Mouse (Mus musculus) liver, embryonic 13.5 days (tissue): ENCODE data around the gene Exoc3l2. TPM values are rescaled to one million over a fixed set of nuclear protein-coding genes. Genes with fewer than 3 reads are reported as not detected.

Experiments used
- ATAC-seq: fragments of 200-750 bp; cut with Nextera tagmentation; 2 replicates; pipeline ENCODE4 v1.8.0; 2017; ENCODE audit warnings: low read depth, mild to moderate bottlenecking, moderate number of reproducible peaks, moderate library complexity
- DNase-seq: peaks from one replicate; pipeline ENCODE4 v3.0.0; 2022
- H3K27ac ChIP-seq: fragments of 300-500 bp; sonication (generic); 2 replicates; pipeline ENCODE4 v1.5.1; 2015; ENCODE audit warnings: moderate library complexity, mild to moderate bottlenecking, inconsistent platforms
- H3K27me3 ChIP-seq: fragments of 300-500 bp; sonication (generic); 2 replicates; pipeline ENCODE4 v1.6.1; 2015; ENCODE audit warnings: mild to moderate bottlenecking, inconsistent platforms
- H3K36me3 ChIP-seq: fragments of 300-500 bp; sonication (generic); 2 replicates; pipeline ENCODE4 v1.6.1; 2015; ENCODE audit warnings: mild to moderate bottlenecking, inconsistent platforms
- H3K4me1 ChIP-seq: fragments of 300-500 bp; sonication (generic); replicated peaks from 2 replicates; pipeline ENCODE4 v1.6.1; 2015; ENCODE audit warnings: inconsistent platforms
- H3K4me2 ChIP-seq: fragments of 300-500 bp; sonication (generic); 2 replicates; pipeline ENCODE4 v1.6.1; 2015; ENCODE audit warnings: inconsistent platforms, mild to moderate bottlenecking, moderate library complexity
- H3K4me3 ChIP-seq: fragments of 300-500 bp; sonication (generic); replicated peaks from 2 replicates; pipeline ENCODE4 v1.5.1; 2015; ENCODE audit warnings: mild to moderate bottlenecking, inconsistent platforms
- H3K9ac ChIP-seq: fragments of 300-500 bp; sonication (generic); 2 replicates; pipeline ENCODE4 v1.6.1; 2015; ENCODE audit warnings: mild to moderate bottlenecking, inconsistent platforms
- H3K9me3 ChIP-seq: fragments of 300-500 bp; sonication (generic); replicated peaks from 2 replicates; pipeline ENCODE4 v1.6.1; 2016; ENCODE audit warnings: inconsistent platforms
- WGBS: fragments of 180-500 bp; shearing (Covaris S2); methylation state at CpG from one replicate; pipeline ENCODE4 v1.1.7; 2015; ENCODE audit not compliant: insufficient replicate concordance; 5-methylcytosine and 5-hydroxymethylcytosine counted together
- polyA plus RNA-seq: library from polyadenylated mRNA; unstranded; fragments of >200 nt; fragmentation: Nextera tagmentation; extraction: Ambion mirVana; gene quantifications from 2 replicates; pipeline ENCODE4 v1.2.1, GENCODE M21; 2015

Exoc3l2 gene
- polyA plus RNA-seq, 1 experiment from 2014 or later: 1.0 TPM

GRCm38 (mm10) chr7:19491731-19492130 lies 28.6 kb downstream of the Exoc3l2 start:
- WGBS: 33% methylated on average over 26 of the region's 26 CpGs
- no peak overlapping the region for H3K4me3 ChIP-seq
- H3K36me3 ChIP-seq: no peaks in the 10 kb centered on the region
- H3K27me3 ChIP-seq: peaks cover 31% of the 10 kb centered on the region
- no peaks in the 10 kb centered on the region for H3K9me3 ChIP-seq
- H3K4me2 ChIP-seq: peak overlapping the region; percentile 16
- H3K9ac ChIP-seq: no peak overlapping the region
- H3K4me1 ChIP-seq: peaks cover 18% of the 10 kb centered on the region
- DNase-seq (no peak), ATAC-seq (no peak)
- H3K27ac ChIP-seq: no peak overlapping the region

- no peak for DNase-seq
- Histone ChIP-seq H3K4me1 (peaks cover 33% of the 10 kb centered on the region), H3K27me3 (peaks cover 12% of the 10 kb centered on the region), H3K9ac (no peak overlapping the region), H3K4me2 (no peak overlapping the region), H3K36me3 (no peaks in the 10 kb centered on the region), H3K27ac (no peak overlapping the region), H3K9me3 (no peaks in the 10 kb centered on the region), H3K4me3 (no peak overlapping the region)
- ATAC-seq: no peak
- 77% methylated on average over 25 of the region's 25 CpGs for WGBS
Observed at GRCm38 (mm10) chr7:19494751-19495474, 31.8 kb downstream of the Exoc3l2 start.

GRCm38 (mm10) chr7:19495521-19496213 lies 32.5 kb downstream of the Exoc3l2 start:
- Histone ChIP-seq H3K27ac (no peak overlapping the region), H3K4me1 (peaks cover 37% of the 10 kb centered on the region), H3K4me3 (no peak overlapping the region), H3K27me3 (peaks cover 9% of the 10 kb centered on the region; the same call in 1 of the 2 replicates), H3K4me2 (no peak overlapping the region), H3K9ac (no peak overlapping the region), H3K36me3 (no peaks in the 10 kb centered on the region), H3K9me3 (no peaks in the 10 kb centered on the region)
- WGBS: 58% methylated on average over 20 of the region's 20 CpGs
- no peak for DNase-seq
- ATAC-seq: peak; percentile 26; the same call in 1 of the 2 replicates

GRCm38 (mm10) chr7:19496214-19496555 lies 33.1 kb downstream of the Exoc3l2 start:
- Histone ChIP-seq H3K4me1 (peaks cover 37% of the 10 kb centered on the region), H3K4me3 (no peak overlapping the region), H3K4me2 (no peak overlapping the region), H3K9me3 (no peaks in the 10 kb centered on the region), H3K27me3 (peaks cover 5% of the 10 kb centered on the region; the same call in 1 of the 2 replicates), H3K9ac (no peak overlapping the region), H3K27ac (no peak overlapping the region), H3K36me3 (no peaks in the 10 kb centered on the region)
- DNase-seq: no peak
- WGBS: 62% methylated on average over 5 of the region's 5 CpGs
- no peak for ATAC-seq

- no peak overlapping the region for H3K27ac ChIP-seq
- no peak overlapping the region for H3K4me2 ChIP-seq
- peaks cover 35% of the 10 kb centered on the region for H3K4me1 ChIP-seq
- H3K36me3 ChIP-seq: no peaks in the 10 kb centered on the region
- no peak overlapping the region for H3K4me3 ChIP-seq
- H3K27me3 ChIP-seq: no peaks in the 10 kb centered on the region
- H3K9ac ChIP-seq: no peak overlapping the region
- DNase-seq: no peak
- no peak for ATAC-seq
- H3K9me3 ChIP-seq: no peaks in the 10 kb centered on the region
- 72% methylated on average over 4 of the region's 4 CpGs for WGBS
Observed at GRCm38 (mm10) chr7:19498326-19498725, 35.2 kb downstream of the Exoc3l2 start.

GRCm38 (mm10) chr7:19500420-19501363 lies 37.6 kb downstream of the Exoc3l2 start:
- H3K27ac ChIP-seq: no peak overlapping the region
- no peaks in the 10 kb centered on the region for H3K36me3 ChIP-seq
- H3K27me3 ChIP-seq: no peaks in the 10 kb centered on the region
- H3K4me1 ChIP-seq: peaks cover 33% of the 10 kb centered on the region
- DNase-seq: no peak
- H3K9me3 ChIP-seq: no peaks in the 10 kb centered on the region
- H3K9ac ChIP-seq: no peak overlapping the region
- no peak for ATAC-seq
- 45% methylated on average over 12 of the region's 12 CpGs for WGBS
- H3K4me3 ChIP-seq: no peak overlapping the region
- H3K4me2 ChIP-seq: no peak overlapping the region

- no peaks in the 10 kb centered on the region for H3K36me3 ChIP-seq
- no peak overlapping the region for H3K9ac ChIP-seq
- DNase-seq (no peak), ATAC-seq (no peak)
- no peak overlapping the region for H3K4me2 ChIP-seq
- no peak overlapping the region for H3K27ac ChIP-seq
- peaks cover 34% of the 10 kb centered on the region for H3K4me1 ChIP-seq
- 73% methylated on average over 4 of the region's 4 CpGs for WGBS
- no peaks in the 10 kb centered on the region for H3K9me3 ChIP-seq
- H3K4me3 ChIP-seq: no peak overlapping the region
- no peaks in the 10 kb centered on the region for H3K27me3 ChIP-seq
Observed at GRCm38 (mm10) chr7:19501658-19502057, 38.5 kb downstream of the Exoc3l2 start.

GRCm38 (mm10) chr7:19503481-19504068 lies 40.4 kb downstream of the Exoc3l2 start:
- 30% methylated on average over 5 of the region's 5 CpGs for WGBS
- H3K4me3 ChIP-seq: no peak overlapping the region
- H3K9me3 ChIP-seq: no peaks in the 10 kb centered on the region
- no peak overlapping the region for H3K9ac ChIP-seq
- no peaks in the 10 kb centered on the region for H3K27me3 ChIP-seq
- peaks cover 38% of the 10 kb centered on the region for H3K4me1 ChIP-seq
- no peak overlapping the region for H3K4me2 ChIP-seq
- ATAC-seq: no peak
- no peak for DNase-seq
- no peak overlapping the region for H3K27ac ChIP-seq
- H3K36me3 ChIP-seq: no peaks in the 10 kb centered on the region

GRCm38 (mm10) chr7:19506326-19506725 lies 43.2 kb downstream of the Exoc3l2 start:
- H3K4me1 ChIP-seq: peaks cover 40% of the 10 kb centered on the region
- H3K27ac ChIP-seq: no peak overlapping the region
- peak overlapping the region; percentile 79 for H3K4me3 ChIP-seq
- peak overlapping the region; percentile 81; the same call in 1 of the 2 replicates for H3K9ac ChIP-seq
- H3K36me3 ChIP-seq: no peaks in the 10 kb centered on the region
- H3K4me2 ChIP-seq: peak overlapping the region; percentile 95
- 23% methylated on average over 6 of the region's 6 CpGs for WGBS
- DNase-seq (no peak), ATAC-seq (no peak)
- no peaks in the 10 kb centered on the region for H3K9me3 ChIP-seq
- no peaks in the 10 kb centered on the region for H3K27me3 ChIP-seq

- peak; percentile 48 for DNase-seq
- H3K9me3 ChIP-seq: no peaks in the 10 kb centered on the region
- peak overlapping the region; percentile 95 for H3K4me2 ChIP-seq
- ATAC-seq: no peak
- peak overlapping the region; percentile 79 for H3K4me3 ChIP-seq
- no peaks in the 10 kb centered on the region for H3K27me3 ChIP-seq
- WGBS: 1% methylated on average over 61 of the region's 71 CpGs
- H3K4me1 ChIP-seq: peaks cover 40% of the 10 kb centered on the region
- H3K36me3 ChIP-seq: no peaks in the 10 kb centered on the region
- peak overlapping the region; percentile 82 for H3K27ac ChIP-seq
- H3K9ac ChIP-seq: peak overlapping the region; percentile 81
Observed at GRCm38 (mm10) chr7:19506969-19507611, 44.0 kb downstream of the Exoc3l2 start.
